Mouse (Mus musculus) lung, postnatal 36 days (tissue): ENCODE measurements around the gene Ermap.
A peak's percentile ranks its signal among the peaks of the same experiment; 100 is the strongest.

ENCODE experiments used
- DNase-seq: peaks from one replicate; pipeline ENCODE4 v3.0.0; 2022; ENCODE audit warnings: mixed read lengths

The Ermap gene

DNA sequence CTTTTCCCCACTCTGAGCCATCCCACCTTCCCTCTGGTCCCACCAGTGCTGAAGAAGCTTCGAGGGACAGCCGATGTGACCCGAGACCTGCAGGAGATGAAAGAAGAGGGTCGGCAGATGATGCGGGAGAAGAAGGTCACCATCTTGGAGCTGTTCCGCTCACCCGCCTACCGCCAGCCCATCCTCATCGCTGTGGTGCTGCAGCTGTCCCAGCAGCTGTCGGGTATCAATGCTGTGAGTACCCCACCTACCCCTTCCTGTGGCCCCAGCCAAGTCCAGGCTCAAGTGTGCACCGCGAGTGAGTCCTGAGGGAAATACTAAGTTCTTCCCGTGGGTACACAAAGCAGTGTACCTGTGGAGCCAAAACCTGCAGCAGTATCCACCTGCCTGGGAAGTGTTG is 56.5 kb downstream of the Ermap start:
- no peak for DNase-seq

DNA sequence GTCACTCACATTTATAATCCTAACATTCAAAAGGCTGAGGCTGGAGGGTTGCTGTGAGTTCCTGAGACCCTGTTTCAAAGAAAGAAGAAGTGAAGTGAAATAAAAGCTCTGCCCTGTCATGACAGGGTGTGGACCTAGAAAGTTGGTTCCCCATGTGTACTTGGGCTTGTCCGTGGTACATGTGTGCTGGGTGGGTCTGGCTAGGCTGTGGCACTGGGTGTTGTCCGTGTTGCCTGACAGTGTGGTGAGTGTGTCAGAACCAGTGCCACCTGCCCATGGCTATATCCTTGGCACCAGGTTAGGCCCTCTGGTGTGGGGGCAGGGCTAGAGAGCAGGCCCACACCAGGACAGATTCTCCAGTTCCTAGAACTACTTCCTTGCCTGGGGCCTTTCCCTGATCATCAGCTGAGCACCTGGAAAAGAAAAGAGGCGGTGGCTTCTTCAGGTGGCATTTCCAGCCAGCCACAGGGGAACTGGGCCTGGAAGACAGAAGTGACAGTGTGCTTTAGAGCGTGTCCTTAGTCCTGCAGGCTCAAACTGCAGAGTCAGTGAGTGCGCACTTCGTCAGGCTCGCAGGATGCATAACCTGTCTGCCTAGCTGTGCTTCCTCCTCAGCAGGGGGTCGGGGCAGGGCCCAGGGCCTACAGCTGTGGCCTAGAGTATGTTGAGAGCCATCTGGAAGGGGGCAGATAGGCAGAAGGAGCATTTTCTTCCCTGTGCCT is 58.5 kb downstream of the Ermap start:
- DNase-seq, result peak; percentile 28

DNA sequence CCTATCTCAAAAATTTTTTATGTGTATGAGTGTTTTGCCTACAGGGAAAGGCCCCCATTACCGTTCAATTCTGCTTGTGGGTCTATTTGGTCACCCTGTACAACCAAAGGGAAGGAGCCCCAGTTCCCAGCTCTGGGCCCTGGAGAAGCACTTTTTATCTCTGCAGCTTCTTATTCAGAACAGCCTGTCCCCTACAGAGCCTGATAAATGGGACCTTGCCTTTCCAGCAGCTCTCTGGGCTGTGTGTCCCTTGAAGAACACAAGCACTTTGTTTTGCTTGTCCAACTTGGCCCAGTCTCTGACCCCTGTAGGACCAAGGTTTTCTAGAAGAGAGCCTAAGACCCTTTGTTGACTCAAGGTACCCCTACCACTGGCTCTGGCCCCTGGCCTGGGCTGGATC is 60.7 kb downstream of the Ermap start:
- DNase-seq, result no peak

DNA sequence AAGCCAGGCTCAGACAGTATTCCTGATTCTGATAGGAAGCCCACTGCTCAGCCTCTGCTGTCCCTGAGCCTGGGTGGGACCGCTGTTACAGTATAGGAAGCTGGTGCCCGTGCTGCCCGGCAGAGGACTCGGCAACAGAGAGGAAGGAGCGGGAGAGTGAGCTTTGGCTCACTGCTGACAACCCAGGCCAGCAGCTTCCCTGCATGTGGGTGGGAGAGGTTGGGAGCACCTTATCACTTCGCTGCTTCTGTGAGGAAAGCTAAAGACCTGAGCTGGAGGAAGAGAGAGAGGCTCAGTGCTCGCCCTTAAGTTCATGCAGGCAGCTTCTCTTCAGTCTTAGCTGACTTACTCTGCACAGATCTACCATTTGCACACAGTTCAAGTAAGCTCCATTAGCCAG is 61.3 kb downstream of the Ermap start:
- no peak for DNase-seq

DNA sequence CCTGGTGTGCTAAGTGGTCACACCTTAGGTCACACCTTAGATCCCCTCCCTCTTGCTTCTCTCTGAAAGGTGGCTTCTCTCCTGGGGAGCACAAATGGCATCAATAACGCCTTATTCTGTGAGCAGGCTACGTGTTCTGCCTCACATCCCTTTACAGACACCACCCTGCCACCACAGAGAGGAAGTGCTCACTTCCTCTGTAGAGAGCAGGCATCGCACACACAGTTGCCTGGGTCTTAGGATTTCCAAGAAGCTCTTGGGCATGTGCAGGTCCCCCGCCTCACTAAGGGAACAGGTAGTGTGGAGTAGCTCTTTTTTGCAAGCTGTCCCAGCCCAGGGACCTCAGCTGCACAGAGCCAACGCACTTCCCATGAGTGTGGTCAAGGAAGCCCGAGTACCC is 62.6 kb downstream of the Ermap start:
- DNase-seq, result peak; percentile 71

DNA sequence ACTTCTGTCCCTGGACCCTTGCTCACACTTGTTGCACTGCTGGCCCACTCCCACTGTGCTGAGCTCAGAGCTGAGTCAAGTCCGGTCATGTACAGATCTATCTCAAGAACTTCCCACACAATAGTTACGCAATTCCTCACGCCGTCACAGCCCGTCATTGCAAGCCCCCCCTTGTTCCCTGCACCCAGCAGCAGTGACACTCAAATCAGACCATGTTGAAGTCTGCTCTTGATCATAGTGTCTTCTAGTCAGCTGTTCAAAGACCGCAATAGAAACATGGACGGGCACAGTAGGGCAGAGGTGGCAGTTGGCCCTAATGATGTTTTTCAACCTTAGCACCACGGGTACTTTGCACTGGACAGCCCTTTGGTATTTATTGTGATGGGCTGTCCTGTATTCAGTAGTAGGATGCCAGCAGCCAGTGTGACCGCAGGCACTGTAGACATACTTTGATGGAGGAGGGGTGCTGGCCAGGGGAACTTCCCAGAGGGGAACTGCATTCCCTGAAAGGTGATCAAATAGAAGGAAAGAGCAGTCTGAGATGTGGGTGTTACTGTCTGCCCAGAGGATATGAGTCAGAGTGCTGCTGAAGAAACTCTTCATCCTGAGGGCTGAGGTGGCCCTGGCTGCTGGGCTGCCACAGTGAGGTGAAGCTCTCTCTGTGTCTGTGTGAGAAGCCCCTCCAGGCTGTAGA is 64.1 kb downstream of the Ermap start:
- peak; percentile 71 for DNase-seq
